Mouse (Mus musculus) hindbrain, embryonic 15.5 days (tissue): ENCODE results near the gene Gm2431. TPM values are rescaled to one million over a fixed set of nuclear protein-coding genes. Genes with fewer than 3 reads are reported as not detected.

Source experiments
- polyA plus RNA-seq: library from polyadenylated mRNA; unstranded; fragments of >200 nt; fragmentation: Nextera tagmentation; extraction: Ambion mirVana; gene quantifications from 2 replicates; pipeline ENCODE4 v1.2.1, GENCODE M21; 2015

The Gm2431 gene
- polyA plus RNA-seq, 1 experiment from 2014 or later, result not detected

Other genes starting within 250 kb of the Gm2431 start
- gene Mob2, start 197.3 kb downstream of the Gm2431 start, polyA plus RNA-seq, result 50.8 and 53.4 TPM in 2 replicates
- gene Dusp8, start 162.5 kb downstream of the Gm2431 start, polyA plus RNA-seq, result 117 and 134 TPM in 2 replicates
- gene Gm45618, start 137.6 kb downstream of the Gm2431 start, polyA plus RNA-seq, result 0.43 TPM in 1 of 2 replicates, not detected in the other
- not detected in 2 replicates for gene Gm39115, start 122.3 kb downstream of the Gm2431 start, polyA plus RNA-seq
- gene Gm45337, start 113.7 kb downstream of the Gm2431 start, polyA plus RNA-seq, result not detected in 2 replicates
- gene Gm29735, start 101.2 kb downstream of the Gm2431 start, polyA plus RNA-seq, result not detected in 2 replicates
- 0.14 TPM in 1 of 2 replicates, not detected in the other for gene Gm4553, start 92.6 kb downstream of the Gm2431 start, polyA plus RNA-seq
- gene Krtap5-2, start 82.3 kb downstream of the Gm2431 start, polyA plus RNA-seq, result not detected in 2 replicates
- not detected in 2 replicates for gene Gm10153, start 68.0 kb downstream of the Gm2431 start, polyA plus RNA-seq
- not detected in 2 replicates for gene Krtap5-3, start 57.0 kb downstream of the Gm2431 start, polyA plus RNA-seq
- gene Gm7579, start 46.5 kb downstream of the Gm2431 start, polyA plus RNA-seq, result not detected in 2 replicates
- gene Krtap5-5, start 28.4 kb downstream of the Gm2431 start, polyA plus RNA-seq, result not detected in 2 replicates
- gene Gm40460, start 17.3 kb downstream of the Gm2431 start, polyA plus RNA-seq, result not detected in 2 replicates
- not detected in 2 replicates for gene Gm4559, start 16.0 kb upstream of the Gm2431 start, polyA plus RNA-seq
- not detected in 2 replicates for gene Krtap5-1, start 38.8 kb upstream of the Gm2431 start, polyA plus RNA-seq
- gene Krtap5-4, start 45.2 kb upstream of the Gm2431 start, polyA plus RNA-seq, result not detected in 2 replicates
- gene Ifitm10, start 115.4 kb upstream of the Gm2431 start, polyA plus RNA-seq, result 8.4 and 8.7 TPM in 2 replicates
- gene Gm49369, start 124.3 kb upstream of the Gm2431 start, polyA plus RNA-seq, result 1.9 TPM in 1 of 2 replicates, not detected in the other
- gene Ctsd, start 129.7 kb upstream of the Gm2431 start, polyA plus RNA-seq, result 300 and 306 TPM in 2 replicates
- gene Syt8, start 176.5 kb upstream of the Gm2431 start, polyA plus RNA-seq, result not detected in 2 replicates
- 0.79 and 1.4 TPM in 2 replicates for gene Tnni2, start 183.5 kb upstream of the Gm2431 start, polyA plus RNA-seq
- gene Lsp1, start 202.5 kb upstream of the Gm2431 start, polyA plus RNA-seq, result 4.5 and 7.6 TPM in 2 replicates
- 3.3 and 3.6 TPM in 2 replicates for gene Tnnt3, start 240.5 kb upstream of the Gm2431 start, polyA plus RNA-seq